39 mouse cellular contexts compared by ENCODE assay signal in genomic region chr7:28185884-28186283, GRCm38 (mm10). TPM values are rescaled to one million over a fixed set of nuclear protein-coding genes. Genes with fewer than 3 reads are reported as not detected.
A peak's percentile ranks its signal among the peaks of the same experiment; 100 is the strongest.
DNase-seq lines count a peak whose midpoint lies in the region; ATAC-seq and TF ChIP-seq lines count a peak whose summit lies in the region.
"Had no signal": no experiment of that assay in that cellular context is flagged by ENCODE, and none has a peak within 500 bp of the region (broad histone marks: within the 10 kb centered on the region; RNA-seq: fewer than 3 reads in every experiment).

No protein-coding gene starts in this region.

- TF ChIP-seq POLR2A in ES-Bruce4 (IDR thresholded peaks at IDR 0.05; ENCODE audit: insufficient read depth, low read length): no peak

- H3K36me3 ChIP-seq in hindbrain, postnatal 0 days (ENCODE audit: insufficient read depth, low read length): peaks cover 81% of the 10 kb centered on the region
- H3K36me3 ChIP-seq in hindbrain, embryonic 10.5 days: peaks cover 99% of the 10 kb centered on the region
- peaks cover 98% of the 10 kb centered on the region for H3K36me3 ChIP-seq in midbrain, embryonic 12.5 days
- H3K36me3 ChIP-seq in midbrain, postnatal 0 days (ENCODE audit: insufficient read depth, low read length): peaks cover 80% of the 10 kb centered on the region
- peaks cover 22% of the 10 kb centered on the region for H3K36me3 ChIP-seq in ES-Bruce4 (ENCODE audit: control insufficient read depth, insufficient read depth, low read length, poor library complexity, severe bottlenecking)

- H3K4me2 ChIP-seq in hindbrain, postnatal 0 days (ENCODE audit: low read depth, low read length): no peak overlapping the region
- no peak overlapping the region for H3K4me2 ChIP-seq in midbrain, embryonic 12.5 days (replicated peaks)
- no peak overlapping the region for H3K4me2 ChIP-seq in midbrain, postnatal 0 days (ENCODE audit: low read depth, low read length, poor library complexity, severe bottlenecking)
- H3K4me2 ChIP-seq: embryonic facial prominence, embryonic 13.5 days; heart, embryonic 13.5 days; kidney, embryonic 15.5 days; neural tube, embryonic 15.5 days had no signal

- 92% methylated on average over 14 of the region's 14 CpGs for WGBS in hindbrain, postnatal 0 days
- WGBS in hindbrain, embryonic 10.5 days: 95% methylated on average over 14 of the region's 14 CpGs
- WGBS in midbrain, embryonic 12.5 days: 95% methylated on average over 14 of the region's 14 CpGs
- 96% methylated on average over 11 of the region's 14 CpGs for WGBS in midbrain, postnatal 0 days

- intact Hi-C loops in gastrocnemius, postnatal 14 days (cut with DNase I; ENCODE audit: low total_unique reads): no loop called here

- H3K9me3 ChIP-seq in hindbrain, postnatal 0 days (ENCODE audit: low read length): no peaks in the 10 kb centered on the region
- H3K9me3 ChIP-seq in hindbrain, embryonic 10.5 days: no peaks in the 10 kb centered on the region
- no peaks in the 10 kb centered on the region for H3K9me3 ChIP-seq in midbrain, embryonic 12.5 days
- no peaks in the 10 kb centered on the region for H3K9me3 ChIP-seq in midbrain, postnatal 0 days (ENCODE audit: low read length)
- no peaks in the 10 kb centered on the region for H3K9me3 ChIP-seq in ES-Bruce4 (replicated peaks; ENCODE audit: control insufficient read depth, insufficient read depth, low read length, poor library complexity, severe bottlenecking)
- H3K9me3 ChIP-seq: embryonic facial prominence, embryonic 13.5 days; forebrain, embryonic 10.5 days; heart, embryonic 13.5 days; kidney, embryonic 15.5 days; neural tube, embryonic 15.5 days had no signal

- H3K4me1 ChIP-seq in hindbrain, postnatal 0 days (ENCODE audit: insufficient read depth, low read length): peaks cover 5% of the 10 kb centered on the region; the same call in 1 of the 2 replicates
- H3K4me1 ChIP-seq in hindbrain, embryonic 10.5 days (replicated peaks): peaks cover 9% of the 10 kb centered on the region
- peaks cover 7% of the 10 kb centered on the region for H3K4me1 ChIP-seq in midbrain, embryonic 12.5 days
- H3K4me1 ChIP-seq in midbrain, postnatal 0 days (ENCODE audit: insufficient read depth, low read length): no peaks in the 10 kb centered on the region; the same call in 1 of the 2 replicates
- no peaks in the 10 kb centered on the region for H3K4me1 ChIP-seq in ES-Bruce4 (ENCODE audit: control insufficient read depth, insufficient read depth, low read length)

- H3K9ac ChIP-seq in hindbrain, postnatal 0 days (replicated peaks; ENCODE audit: low read length): no peak overlapping the region
- no peak overlapping the region for H3K9ac ChIP-seq in midbrain, embryonic 12.5 days (replicated peaks)
- H3K9ac ChIP-seq in midbrain, postnatal 0 days (replicated peaks; ENCODE audit: low read length, poor library complexity, severe bottlenecking): no peak overlapping the region
- H3K9ac ChIP-seq in ES-Bruce4 (ENCODE audit: low read depth, poor library complexity, severe bottlenecking): peak overlapping the region; percentile 65
- H3K9ac ChIP-seq: embryonic facial prominence, embryonic 13.5 days; forebrain, postnatal 0 days; heart, embryonic 13.5 days; kidney, embryonic 15.5 days; liver, embryonic 14.5 days; neural tube, embryonic 15.5 days had no signal

- 0 out of 2 replicates have a peak, but pooled peaks have one; percentile 19 for ATAC-seq in hindbrain, postnatal 0 days
- peak; percentile 35; the same call in 1 of the 2 replicates for ATAC-seq in midbrain, embryonic 12.5 days (ENCODE audit: low FRiP score, low read depth)
- ATAC-seq in midbrain, postnatal 0 days (ENCODE audit: low FRiP score): no peak
- ATAC-seq: forebrain, postnatal 0 days had no signal

- no peak for DNase-seq in hindbrain, postnatal 0 days (ENCODE audit: low spot score)
- DNase-seq in hindbrain, embryonic 10.5 days (ENCODE audit: low spot score): no peak
- no peak for DNase-seq in midbrain, postnatal 0 days (ENCODE audit: low spot score)
- peak; percentile 14 for DNase-seq in R1 (ENCODE audit: low read depth, low spot score)
- no peak for DNase-seq in gastrocnemius, postnatal 14 days
- no peak for DNase-seq in Muller cell, postnatal 12 days (ENCODE audit: inconsistent ontology term)
- DNase-seq: adrenal gland, postnatal 25 days; B cell, adult 2 months; cerebellum, adult 11-12 months; cerebellum, adult 9-11 months; embryo, embryonic 11 days; forebrain, postnatal 0 days; heart, postnatal 10 days; kidney, adult 11 months; kidney, postnatal 36 days; layer of hippocampus, postnatal 36 days; liver; lung, adult 2 months; lung, postnatal 14 days; retina, postnatal 1 day; right cerebral cortex, postnatal 14 days; thymus, postnatal 14 days had no signal

- no peak for TF ChIP-seq CTCF in hindbrain, postnatal 0 days (IDR thresholded peaks at IDR 0.05; ENCODE audit: low read depth)
- TF ChIP-seq CTCF in midbrain, postnatal 0 days (IDR thresholded peaks at IDR 0.05): no peak
- no peak for TF ChIP-seq CTCF in ES-Bruce4 (IDR thresholded peaks at IDR 0.05; ENCODE audit: low read depth, low read length)

- H3K27me3 ChIP-seq in hindbrain, postnatal 0 days (ENCODE audit: insufficient read depth, low read length): no peaks in the 10 kb centered on the region
- H3K27me3 ChIP-seq in hindbrain, embryonic 10.5 days (ENCODE audit: insufficient read depth, poor library complexity, severe bottlenecking): no peaks in the 10 kb centered on the region
- H3K27me3 ChIP-seq in midbrain, embryonic 12.5 days: no peaks in the 10 kb centered on the region
- no peaks in the 10 kb centered on the region for H3K27me3 ChIP-seq in midbrain, postnatal 0 days (ENCODE audit: insufficient read depth, low read length)
- no peaks in the 10 kb centered on the region for H3K27me3 ChIP-seq in ES-Bruce4 (ENCODE audit: control insufficient read depth, insufficient read depth, low read length, poor library complexity, severe bottlenecking)
- H3K27me3 ChIP-seq: embryonic facial prominence, embryonic 13.5 days; heart, embryonic 13.5 days; kidney, embryonic 15.5 days; neural tube, embryonic 15.5 days had no signal

- no peak overlapping the region for H3K4me3 ChIP-seq in hindbrain, postnatal 0 days (ENCODE audit: low read length)
- no peak overlapping the region; the same call in 1 of the 2 replicates for H3K4me3 ChIP-seq in hindbrain, embryonic 10.5 days
- no peak overlapping the region for H3K4me3 ChIP-seq in midbrain, embryonic 12.5 days
- no peak overlapping the region for H3K4me3 ChIP-seq in midbrain, postnatal 0 days (ENCODE audit: low read depth, low read length)
- H3K4me3 ChIP-seq in ES-Bruce4 (ENCODE audit: low read depth, low read length): peak overlapping the region; percentile 20
- H3K4me3 ChIP-seq: embryonic facial prominence, embryonic 13.5 days; forebrain, embryonic 10.5 days; heart, embryonic 13.5 days; kidney, embryonic 15.5 days; neural tube, embryonic 15.5 days had no signal

- no peak overlapping the region for H3K27ac ChIP-seq in hindbrain, postnatal 0 days
- H3K27ac ChIP-seq in hindbrain, embryonic 10.5 days: no peak overlapping the region
- no peak overlapping the region for H3K27ac ChIP-seq in midbrain, embryonic 12.5 days (replicated peaks)
- H3K27ac ChIP-seq in midbrain, postnatal 0 days (ENCODE audit: low read depth, low read length): no peak overlapping the region
- no peak overlapping the region for H3K27ac ChIP-seq in ES-Bruce4 (ENCODE audit: insufficient read depth, low read length)
- H3K27ac ChIP-seq: embryonic facial prominence, embryonic 13.5 days; forebrain, embryonic 10.5 days; heart, embryonic 13.5 days; kidney, embryonic 15.5 days; liver, embryonic 14.5 days; neural tube, embryonic 15.5 days had no signal

- TF ChIP-seq EP300 in ES-Bruce4 (IDR thresholded peaks at IDR 0.05; ENCODE audit: insufficient read depth, low read depth, low read length): no peak

RNA-seq across cellular contexts. Expression of gene Dyrk1b, which starts 6.6 kb away (rescaled TPM):
- 36.7 and 43.6 TPM in 2 replicates for total RNA-seq in hindbrain, postnatal 0 days (2014; rRNA removed)
- 7.8 and 8.4 TPM in 2 replicates for polyA plus RNA-seq in hindbrain, postnatal 0 days (2015; fragmentation: Nextera tagmentation; extraction: Ambion mirVana)
- 16.2 and 23.4 TPM in 2 replicates for polyA plus RNA-seq in hindbrain, embryonic 10.5 days (2016; fragmentation: Nextera tagmentation; extraction: Ambion mirVana)
- polyA plus RNA-seq in midbrain, embryonic 12.5 days (2016; fragmentation: Nextera tagmentation; extraction: Ambion mirVana): 21.5 and 22.8 TPM in 2 replicates
- total RNA-seq in midbrain, postnatal 0 days (2014; rRNA removed): 28.8 and 33.3 TPM in 2 replicates
- polyA plus RNA-seq in midbrain, postnatal 0 days (2015; fragmentation: Nextera tagmentation; extraction: Ambion mirVana): 8.0 TPM in 2 replicates
- polyA plus RNA-seq in ES-Bruce4 (2011; ENCODE audit: insufficient read depth, insufficient read length, low read depth, missing spikeins): 9.2 and 9.5 TPM in 2 replicates
- 100 to 1,000 TPM; 129 to 156 TPM for total RNA-seq in gastrocnemius, postnatal 14 days (2021)

RNA-seq across cellular contexts. Expression of gene Fbl, which starts 16.4 kb away (rescaled TPM):
- 23.5 and 24.4 TPM in 2 replicates for total RNA-seq in hindbrain, postnatal 0 days (2014; rRNA removed)
- polyA plus RNA-seq in hindbrain, postnatal 0 days (2015; fragmentation: Nextera tagmentation; extraction: Ambion mirVana): 70.7 and 73.7 TPM in 2 replicates
- 123 and 147 TPM in 2 replicates for polyA plus RNA-seq in hindbrain, embryonic 10.5 days (2016; fragmentation: Nextera tagmentation; extraction: Ambion mirVana)
- 134 TPM in 2 replicates for polyA plus RNA-seq in midbrain, embryonic 12.5 days (2016; fragmentation: Nextera tagmentation; extraction: Ambion mirVana)
- total RNA-seq in midbrain, postnatal 0 days (2014; rRNA removed): 31.9 and 34.4 TPM in 2 replicates
- 51.9 and 60.9 TPM in 2 replicates for polyA plus RNA-seq in midbrain, postnatal 0 days (2015; fragmentation: Nextera tagmentation; extraction: Ambion mirVana)
- polyA plus RNA-seq in ES-Bruce4 (2011; ENCODE audit: insufficient read depth, insufficient read length, low read depth, missing spikeins): 441 and 480 TPM in 2 replicates
- 10 to 100 TPM; 23.7 to 31.0 TPM for total RNA-seq in gastrocnemius, postnatal 14 days (2021)

RNA-seq across cellular contexts. Expression of gene 9530053A07Rik, which starts 56.6 kb away (rescaled TPM):
- 0.05 TPM in 1 of 2 replicates, not detected in the other for total RNA-seq in hindbrain, postnatal 0 days (2014; rRNA removed)
- 0.16 and 0.19 TPM in 2 replicates for polyA plus RNA-seq in hindbrain, postnatal 0 days (2015; fragmentation: Nextera tagmentation; extraction: Ambion mirVana)
- polyA plus RNA-seq in hindbrain, embryonic 10.5 days (2016; fragmentation: Nextera tagmentation; extraction: Ambion mirVana): 0.09 and 0.13 TPM in 2 replicates
- polyA plus RNA-seq in midbrain, embryonic 12.5 days (2016; fragmentation: Nextera tagmentation; extraction: Ambion mirVana): 0.10 and 0.13 TPM in 2 replicates
- total RNA-seq in midbrain, postnatal 0 days (2014; rRNA removed): 0.16 TPM in 1 of 2 replicates, not detected in the other
- polyA plus RNA-seq in midbrain, postnatal 0 days (2015; fragmentation: Nextera tagmentation; extraction: Ambion mirVana): 0.05 and 0.06 TPM in 2 replicates
- 0.13 TPM in 1 of 2 replicates, not detected in the other for polyA plus RNA-seq in ES-Bruce4 (2011; ENCODE audit: insufficient read depth, insufficient read length, low read depth, missing spikeins)
- total RNA-seq in gastrocnemius, postnatal 14 days (2021): not detected
- total RNA-seq: adrenal gland, adult 18-20 months; adrenal gland, postnatal 25 days; gastrocnemius, adult 8-10 months; granulocyte monocyte progenitor cell, adult 5-6 weeks; heart, postnatal 10 days; hematopoietic stem cell, adult 5-6 weeks; layer of hippocampus, adult 8-10 months; layer of hippocampus, postnatal 36 days; left cerebral cortex, postnatal 10 days; megakaryocyte progenitor cell, adult 5-6 weeks; MEL had no signal
- polyA plus RNA-seq: liver, embryonic 14.5 days; stomach, embryonic 14.5 days had no signal
